Mouse (Mus musculus): ENCODE measurements around the gene Slc47a2.

Gene Slc47a2

DNA sequence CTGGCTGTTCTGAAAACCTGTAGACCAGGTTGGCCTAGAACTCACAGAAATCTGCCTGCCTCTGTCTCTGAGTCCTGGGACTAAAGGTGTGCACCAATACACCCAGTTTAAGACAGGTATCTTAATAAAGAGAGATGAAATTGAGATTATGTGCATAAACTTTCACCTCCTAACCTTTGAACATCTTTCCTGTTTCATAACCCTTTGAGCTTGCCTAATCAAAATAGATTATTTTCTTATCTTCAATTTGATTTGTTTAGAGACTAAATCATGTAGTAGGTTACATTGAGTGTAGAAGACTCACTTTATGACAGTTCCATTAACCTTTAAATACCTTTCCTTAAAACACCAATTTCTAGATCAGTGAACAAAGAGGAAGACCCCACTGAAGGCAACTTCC is 71.0 kb downstream of the Slc47a2 start:
- Histone ChIP-seq H3K4me3 (replicated peaks; ENCODE audit: low read length) (no peak overlapping the region), H3K9me3 (ENCODE audit: low read length) (no peaks in the 10 kb centered on the region), H3K36me3 (ENCODE audit: insufficient read depth, low read length) (no peaks in the 10 kb centered on the region), H3K4me1 (replicated peaks; ENCODE audit: low read depth, low read length) (peaks cover 5% of the 10 kb centered on the region; the same call in 1 of the 2 replicates), H3K27me3 (ENCODE audit: insufficient read depth, low read length) (peaks cover 23% of the 10 kb centered on the region)
- no peak for TF ChIP-seq CTCF (conservative IDR thresholded peaks at IDR 0.05; ENCODE audit: low read length)
- no peak for TF ChIP-seq NANOG (IDR thresholded peaks at IDR 0.05; ENCODE audit: borderline replicate concordance, low read length)
- no peak for TF ChIP-seq POU5F1 (IDR thresholded peaks at IDR 0.05; ENCODE audit: borderline replicate concordance, low read length)

- peaks cover 17% of the 10 kb centered on the region for H3K4me1 ChIP-seq (replicated peaks; ENCODE audit: low read depth, low read length)
- no peaks in the 10 kb centered on the region for H3K9me3 ChIP-seq (ENCODE audit: low read length)
- peaks cover 23% of the 10 kb centered on the region for H3K27me3 ChIP-seq (ENCODE audit: insufficient read depth, low read length)
- H3K36me3 ChIP-seq (ENCODE audit: insufficient read depth, low read length) = no peaks in the 10 kb centered on the region
- no peak overlapping the region for H3K4me3 ChIP-seq (replicated peaks; ENCODE audit: low read length)
- no peak for TF ChIP-seq CTCF (conservative IDR thresholded peaks at IDR 0.05; ENCODE audit: low read length)
Observed at GRCm38 (mm10) chr11:61270406-61270805, 72.3 kb downstream of the Slc47a2 start.

DNA sequence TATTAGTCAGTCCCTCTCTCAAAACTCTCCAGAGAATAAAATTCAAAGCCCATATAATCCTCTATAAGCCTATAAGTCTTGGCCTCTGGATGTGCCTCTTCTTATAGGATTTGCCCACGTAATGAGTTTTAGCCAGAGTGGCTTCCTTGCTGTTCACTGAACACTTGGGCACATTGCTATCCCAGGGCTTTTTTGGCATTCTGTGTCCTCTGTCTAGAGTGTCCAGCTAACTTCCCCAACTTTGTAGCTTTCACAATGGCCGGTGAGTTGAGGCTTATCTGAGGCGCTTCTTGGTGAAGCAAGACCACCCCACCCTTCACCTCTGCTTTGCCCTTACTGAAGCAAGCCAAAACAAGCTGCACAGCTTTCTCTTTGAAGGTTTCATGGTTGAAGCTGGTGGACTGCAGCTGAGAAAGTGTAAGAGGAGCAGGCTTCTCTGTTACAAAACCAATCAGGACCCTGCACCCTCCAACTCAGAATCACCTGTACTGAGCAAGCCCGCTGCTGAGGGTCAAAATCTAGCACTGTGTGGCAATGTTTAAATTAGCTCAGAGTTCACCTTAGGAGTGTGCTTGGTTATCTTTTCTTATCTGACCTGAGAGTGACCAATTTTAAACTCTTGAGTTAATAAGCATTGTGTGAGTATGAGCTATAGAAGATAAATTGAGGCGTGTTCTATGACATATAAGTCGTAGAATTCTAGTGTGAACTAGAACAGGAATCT is 73.9 kb downstream of the Slc47a2 start:
- Histone ChIP-seq H3K4me3 (replicated peaks; ENCODE audit: low read length) (no peak overlapping the region), H3K4me1 (replicated peaks; ENCODE audit: low read depth, low read length) (peaks cover 32% of the 10 kb centered on the region), H3K27me3 (ENCODE audit: insufficient read depth, low read length) (peaks cover 23% of the 10 kb centered on the region), H3K36me3 (ENCODE audit: insufficient read depth, low read length) (peaks cover 9% of the 10 kb centered on the region), H3K9me3 (ENCODE audit: low read length) (no peaks in the 10 kb centered on the region)
- TF ChIP-seq CTCF (conservative IDR thresholded peaks at IDR 0.05; ENCODE audit: low read length) (no peak), POU5F1 (IDR thresholded peaks at IDR 0.05; ENCODE audit: borderline replicate concordance, low read length) (no peak), NANOG (IDR thresholded peaks at IDR 0.05; ENCODE audit: borderline replicate concordance, low read length) (no peak)

DNA sequence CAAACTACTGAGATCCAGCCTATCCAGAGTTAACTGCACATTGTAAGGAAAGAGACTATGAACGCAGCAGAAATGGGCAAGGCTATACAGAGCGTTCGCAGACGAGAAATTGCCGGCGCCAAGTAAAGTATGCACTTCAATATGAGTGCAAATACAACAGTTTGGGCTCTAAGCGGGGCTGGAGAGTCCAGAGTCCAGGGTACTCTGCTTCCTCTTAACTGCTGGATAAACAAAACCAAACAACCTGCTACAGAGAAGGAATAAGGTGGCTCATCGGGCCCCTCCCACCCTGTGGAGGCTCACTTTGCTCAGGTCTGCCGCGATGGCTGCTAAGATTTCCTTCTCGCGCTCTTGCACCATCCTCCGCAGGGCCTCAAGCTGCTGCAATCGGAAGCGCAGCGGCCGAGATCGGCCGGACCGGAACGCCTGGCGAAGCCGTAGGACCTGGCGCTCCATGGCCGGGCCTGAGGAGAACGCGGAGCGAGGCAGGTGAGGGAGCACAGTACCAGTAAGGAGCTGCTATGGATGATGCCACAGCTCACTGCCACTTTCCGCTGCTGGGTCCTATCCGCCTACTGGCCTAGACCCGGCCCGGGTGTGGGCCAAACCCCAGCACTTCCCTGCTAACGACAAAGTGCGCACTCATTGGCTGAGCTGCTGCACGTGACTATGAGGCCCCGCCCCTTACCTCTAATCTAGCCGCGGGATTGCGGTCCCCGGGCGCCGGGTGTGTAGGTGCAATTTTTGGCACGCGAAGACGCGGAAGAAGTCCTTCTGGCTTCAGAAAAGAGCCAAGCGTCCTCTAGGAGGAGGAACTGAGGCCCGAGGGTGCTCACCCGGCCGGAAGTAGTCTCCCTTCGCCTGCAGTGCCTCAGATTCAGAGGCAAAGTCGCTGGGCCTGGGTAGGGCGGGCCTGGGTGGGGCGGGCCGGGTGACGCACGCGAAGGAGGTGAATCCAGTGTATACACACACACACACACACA is 75.8 kb downstream of the Slc47a2 start, which contains the start of gene Aldh3a2:
Gene Aldh3a2, minus strand, starts transcription at position 914 of the 983 bp plus-strand sequence.
- TF ChIP-seq POU5F1 (IDR thresholded peaks at IDR 0.05; ENCODE audit: borderline replicate concordance, low read length) (no peak), NANOG (IDR thresholded peaks at IDR 0.05; ENCODE audit: borderline replicate concordance, low read length) (no peak), CTCF (conservative IDR thresholded peaks at IDR 0.05; ENCODE audit: low read length) (no peak)
- Histone ChIP-seq H3K4me3 (replicated peaks; ENCODE audit: low read length) (peak within 1 kb of the TSS; percentile 87), H3K4me1 (replicated peaks; ENCODE audit: low read depth, low read length) (peaks cover 48% of the 10 kb centered on the region), H3K9me3 (ENCODE audit: low read length) (no peaks in the 10 kb centered on the region), H3K27me3 (ENCODE audit: insufficient read depth, low read length) (peaks cover 20% of the 10 kb centered on the region), H3K36me3 (ENCODE audit: insufficient read depth, low read length) (peaks cover 22% of the 10 kb centered on the region)

- H3K27me3 ChIP-seq (ENCODE audit: insufficient read depth, low read length) = peaks cover 10% of the 10 kb centered on the region
- H3K9me3 ChIP-seq (ENCODE audit: low read length) = no peaks in the 10 kb centered on the region
- TF ChIP-seq POU5F1 (IDR thresholded peaks at IDR 0.05; ENCODE audit: borderline replicate concordance, low read length) (no peak), NANOG (IDR thresholded peaks at IDR 0.05; ENCODE audit: borderline replicate concordance, low read length) (no peak), CTCF (conservative IDR thresholded peaks at IDR 0.05; ENCODE audit: low read length) (no peak)
- H3K4me3 ChIP-seq (replicated peaks; ENCODE audit: low read length) = no peak overlapping the region
- H3K36me3 ChIP-seq (ENCODE audit: insufficient read depth, low read length) = peaks cover 42% of the 10 kb centered on the region
- peaks cover 66% of the 10 kb centered on the region for H3K4me1 ChIP-seq (replicated peaks; ENCODE audit: low read depth, low read length)
Observed at GRCm38 (mm10) chr11:61263841-61264240, 78.8 kb downstream of the Slc47a2 start.

DNA sequence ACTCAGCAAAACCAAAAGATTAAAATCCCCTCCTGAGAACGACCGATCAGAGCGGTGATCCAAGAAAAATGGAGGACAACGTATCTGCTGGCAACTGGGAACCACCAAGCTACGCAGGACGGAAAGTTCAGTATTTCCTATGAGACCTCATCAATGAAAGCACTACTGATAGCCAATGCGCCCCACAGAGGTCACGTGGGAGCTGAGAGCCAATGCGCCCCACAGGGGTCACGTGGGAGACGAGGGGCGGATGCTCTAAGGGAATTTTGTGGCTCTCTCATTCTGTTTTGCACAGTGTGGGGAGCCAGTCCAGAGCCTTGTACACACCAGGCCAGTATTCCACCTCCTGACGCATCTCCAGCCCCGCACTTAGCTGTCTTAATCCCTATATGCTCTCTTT is 80.1 kb downstream of the Slc47a2 start:
- H3K36me3 ChIP-seq (ENCODE audit: insufficient read depth, low read length) = peaks cover 54% of the 10 kb centered on the region
- no peak for TF ChIP-seq NANOG (IDR thresholded peaks at IDR 0.05; ENCODE audit: borderline replicate concordance, low read length)
- H3K4me1 ChIP-seq (replicated peaks; ENCODE audit: low read depth, low read length) = peaks cover 64% of the 10 kb centered on the region
- H3K4me3 ChIP-seq (replicated peaks; ENCODE audit: low read length) = peak overlapping the region; percentile 53
- H3K27me3 ChIP-seq (ENCODE audit: insufficient read depth, low read length) = no peaks in the 10 kb centered on the region
- H3K9me3 ChIP-seq (ENCODE audit: low read length) = no peaks in the 10 kb centered on the region

GRCm38 (mm10) chr11:61259106-61259505 is 83.6 kb downstream of the Slc47a2 start:
- Histone ChIP-seq H3K36me3 (ENCODE audit: insufficient read depth, low read length) (peaks cover 79% of the 10 kb centered on the region), H3K4me3 (replicated peaks; ENCODE audit: low read length) (no peak overlapping the region), H3K4me1 (replicated peaks; ENCODE audit: low read depth, low read length) (peaks cover 37% of the 10 kb centered on the region), H3K27me3 (ENCODE audit: insufficient read depth, low read length) (no peaks in the 10 kb centered on the region), H3K9me3 (ENCODE audit: low read length) (no peaks in the 10 kb centered on the region)
- TF ChIP-seq NANOG (IDR thresholded peaks at IDR 0.05; ENCODE audit: borderline replicate concordance, low read length) (no peak), CTCF (conservative IDR thresholded peaks at IDR 0.05; ENCODE audit: low read length) (no peak), POU5F1 (IDR thresholded peaks at IDR 0.05; ENCODE audit: borderline replicate concordance, low read length) (no peak)

GRCm38 (mm10) chr11:61252807-61253206 is 89.9 kb downstream of the Slc47a2 start:
- no peak for TF ChIP-seq CTCF (conservative IDR thresholded peaks at IDR 0.05; ENCODE audit: low read length)
- no peak for TF ChIP-seq POU5F1 (IDR thresholded peaks at IDR 0.05; ENCODE audit: borderline replicate concordance, low read length)
- no peak for TF ChIP-seq NANOG (IDR thresholded peaks at IDR 0.05; ENCODE audit: borderline replicate concordance, low read length)
- peaks cover 75% of the 10 kb centered on the region for H3K36me3 ChIP-seq (ENCODE audit: insufficient read depth, low read length)
- H3K27me3 ChIP-seq (ENCODE audit: insufficient read depth, low read length) = no peaks in the 10 kb centered on the region
- H3K4me3 ChIP-seq (replicated peaks; ENCODE audit: low read length) = no peak overlapping the region
- no peaks in the 10 kb centered on the region for H3K9me3 ChIP-seq (ENCODE audit: low read length)
- H3K4me1 ChIP-seq (replicated peaks; ENCODE audit: low read depth, low read length) = peaks cover 34% of the 10 kb centered on the region
